Mouse (Mus musculus) kidney, postnatal 10 days (tissue): ENCODE results near the gene Ahctf1.

Experiments
- DNase-seq: peaks from one replicate; pipeline ENCODE4 v3.0.0; 2021; ENCODE audit warnings: mixed read lengths

Gene Ahctf1

GRCm38 (mm10) chr1:179713367-179713766, 90.1 kb downstream of the Ahctf1 start:
- no peak for DNase-seq

- DNase-seq = no peak
Measured at GRCm38 (mm10) chr1:179712658-179713057, 90.8 kb downstream of the Ahctf1 start.

GRCm38 (mm10) chr1:179710739-179711138, 92.7 kb downstream of the Ahctf1 start:
- no peak for DNase-seq

- DNase-seq = no peak
Measured at GRCm38 (mm10) chr1:179709390-179709789, 94.1 kb downstream of the Ahctf1 start.

- DNase-seq = no peak
Measured at GRCm38 (mm10) chr1:179705154-179705553, 98.3 kb downstream of the Ahctf1 start.

- no peak for DNase-seq
Measured at GRCm38 (mm10) chr1:179704150-179704549, 99.3 kb downstream of the Ahctf1 start.
